Mouse (Mus musculus) forebrain, embryonic 10.5 days (tissue): ENCODE data around the gene Kif21b. TPM values are rescaled to one million over a fixed set of nuclear protein-coding genes. Genes with fewer than 3 reads are reported as not detected.

ENCODE experiments used
- DNase-seq: peaks from one replicate; pipeline ENCODE4 v3.0.0-alpha.2; 2017; ENCODE audit warnings: low spot score; ENCODE audit errors: extremely low spot score
- H3K27ac ChIP-seq: fragments of 300-500 bp; sonication (generic); 2 replicates; pipeline ENCODE4 v1.5.1; 2016; ENCODE audit warnings: mild to moderate bottlenecking
- H3K27me3 ChIP-seq: fragments of 300-500 bp; sonication (generic); 2 replicates; pipeline ENCODE4 v1.6.1; 2016; ENCODE audit warnings: mild to moderate bottlenecking; ENCODE audit not compliant: poor library complexity, severe bottlenecking
- H3K36me3 ChIP-seq: fragments of 300-500 bp; sonication (generic); replicated peaks from 2 replicates; pipeline ENCODE4 v1.6.1; 2016; ENCODE audit warnings: mild to moderate bottlenecking, moderate library complexity
- H3K4me1 ChIP-seq: fragments of 300-500 bp; sonication (generic); 2 replicates; pipeline ENCODE4 v1.6.1; 2016
- H3K4me3 ChIP-seq: fragments of 300-500 bp; sonication (generic); 2 replicates; pipeline ENCODE4 v1.5.1; 2016; ENCODE audit warnings: mild to moderate bottlenecking, moderate library complexity
- H3K9me3 ChIP-seq: fragments of 300-500 bp; sonication (generic); 2 replicates; pipeline ENCODE4 v1.6.1; 2016; ENCODE audit warnings: mild to moderate bottlenecking, moderate library complexity
- WGBS: fragments of 180-500 bp; shearing (Covaris S2); methylation state at CpG from one replicate; pipeline ENCODE4 v1.1.7; 2016; 5-methylcytosine and 5-hydroxymethylcytosine counted together
- polyA plus RNA-seq: library from polyadenylated mRNA; unstranded; fragments of >200 nt; fragmentation: Nextera tagmentation; extraction: Ambion mirVana; gene quantifications from 2 replicates; pipeline ENCODE4 v1.2.1, GENCODE M21; 2016

Gene Kif21b
- polyA plus RNA-seq, 1 experiment from 2014 or later = 8.8 TPM

DNA sequence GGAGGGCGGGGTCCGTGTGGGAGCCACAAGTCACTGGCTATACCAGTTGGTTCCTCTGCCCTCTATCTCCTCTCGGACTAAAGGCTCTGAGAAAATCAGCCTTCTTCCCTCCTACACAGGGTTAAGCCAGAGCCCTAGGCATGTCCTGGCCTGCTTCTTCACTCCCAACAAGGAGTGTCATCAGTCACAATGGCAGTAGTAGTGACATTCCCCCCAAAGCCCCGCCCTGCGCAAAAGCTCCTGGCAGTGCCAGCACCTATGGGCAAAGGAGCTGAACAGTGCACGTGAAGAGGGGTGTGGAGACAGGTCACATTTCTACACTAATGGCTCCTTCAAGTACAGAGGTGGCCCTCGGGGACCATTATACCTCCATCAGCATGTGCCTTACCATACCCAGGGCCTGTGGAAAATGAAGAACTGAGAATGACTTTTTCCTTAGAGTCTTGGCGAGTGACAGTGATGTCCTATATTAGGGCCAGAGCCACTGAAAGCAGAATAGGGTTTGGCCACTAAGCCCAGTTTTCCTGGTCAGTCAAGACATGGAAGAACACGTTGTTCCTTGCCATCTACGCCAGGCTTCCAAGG, 92.7 kb downstream of the Kif21b start:
- peaks cover 15% of the 10 kb centered on the region for H3K4me1 ChIP-seq
- no peak for DNase-seq
- no peaks in the 10 kb centered on the region for H3K9me3 ChIP-seq
- peaks cover 3% of the 10 kb centered on the region; the same call in 1 of the 2 replicates for H3K27me3 ChIP-seq
- H3K36me3 ChIP-seq = peaks cover 97% of the 10 kb centered on the region
- H3K4me3 ChIP-seq = no peak overlapping the region
- no peak overlapping the region for H3K27ac ChIP-seq
- WGBS = 92% methylated on average over 10 of the region's 10 CpGs

- no peaks in the 10 kb centered on the region for H3K9me3 ChIP-seq
- no peak overlapping the region for H3K27ac ChIP-seq
- 97% methylated on average over 8 of the region's 8 CpGs for WGBS
- DNase-seq = no peak
- peaks cover 12% of the 10 kb centered on the region; the same call in 1 of the 2 replicates for H3K27me3 ChIP-seq
- H3K4me1 ChIP-seq = peaks cover 35% of the 10 kb centered on the region
- H3K4me3 ChIP-seq = no peak overlapping the region
- peaks cover 77% of the 10 kb centered on the region for H3K36me3 ChIP-seq
These were observed 94.7 kb downstream of the Kif21b start for GRCm38 (mm10) chr1:136225846-136226245.

DNA sequence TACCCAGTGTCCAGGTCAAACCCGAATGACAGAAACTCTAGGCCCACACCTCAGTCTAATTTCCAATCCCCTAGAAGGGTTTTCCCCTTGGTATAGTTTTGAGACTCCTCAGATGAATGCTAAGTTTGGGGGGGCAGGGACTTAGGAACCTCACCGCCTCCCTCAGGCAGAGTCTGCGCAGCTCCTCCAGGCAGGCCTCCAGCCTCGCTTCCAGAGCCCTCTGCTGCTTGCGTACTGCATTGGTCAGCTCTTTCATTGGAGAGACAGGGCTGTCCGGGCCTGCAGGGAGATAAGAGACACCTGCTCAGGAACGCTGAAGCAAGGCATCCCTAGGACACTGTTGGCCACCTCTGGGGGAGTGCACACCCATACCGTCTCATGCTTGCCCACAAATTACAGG, 95.4 kb downstream of the Kif21b start:
- no peak overlapping the region for H3K4me3 ChIP-seq
- H3K4me1 ChIP-seq = peaks cover 43% of the 10 kb centered on the region
- H3K9me3 ChIP-seq = no peaks in the 10 kb centered on the region
- 93% methylated on average over 8 of the region's 8 CpGs for WGBS
- no peak for DNase-seq
- peaks cover 15% of the 10 kb centered on the region; the same call in 1 of the 2 replicates for H3K27me3 ChIP-seq
- no peak overlapping the region for H3K27ac ChIP-seq
- peaks cover 69% of the 10 kb centered on the region for H3K36me3 ChIP-seq

Other genes with a start within 250 kb of the Kif21b start
- gene Pkp1, start 212.2 kb upstream of the Kif21b start, polyA plus RNA-seq = 0.07 TPM in 1 of 2 replicates, not detected in the other
- not detected in 2 replicates for gene Igfn1, start 125.0 kb upstream of the Kif21b start, polyA plus RNA-seq
- 132 and 135 TPM in 2 replicates for gene Tmem9, start 123.2 kb upstream of the Kif21b start, polyA plus RNA-seq
- gene Ascl5, start 80.6 kb upstream of the Kif21b start, polyA plus RNA-seq = not detected in 2 replicates
- 0.20 TPM in 1 of 2 replicates, not detected in the other for gene Cacna1s, start 78.6 kb upstream of the Kif21b start, polyA plus RNA-seq
- 0.27 and 0.28 TPM in 2 replicates for gene Mroh3, start 81.4 kb downstream of the Kif21b start, polyA plus RNA-seq
- gene Inava, start 102.9 kb downstream of the Kif21b start, polyA plus RNA-seq = 21.2 and 23.2 TPM in 2 replicates
- not detected in 2 replicates for gene Gpr25, start 129.5 kb downstream of the Kif21b start, polyA plus RNA-seq
- 11.5 and 12.9 TPM in 2 replicates for gene Camsap2, start 214.7 kb downstream of the Kif21b start, polyA plus RNA-seq